Mouse (Mus musculus) C2C12 (cell line): Measurements from ENCODE around the gene Susd1. TPM values are rescaled to one million over a fixed set of nuclear protein-coding genes. Genes with fewer than 3 reads are reported as not detected.
A peak's percentile ranks its signal among the peaks of the same experiment; 100 is the strongest.

Experiments used
- H3K27me3 ChIP-seq: one replicate; pipeline ENCODE4 v1.6.1; 2011; ENCODE audit not compliant: control insufficient read depth, insufficient read depth, insufficient read length
- H3K36me3 ChIP-seq: one replicate; pipeline ENCODE4 v1.6.1; 2011; ENCODE audit not compliant: control insufficient read depth, insufficient read depth
- H3K4me3 ChIP-seq: one replicate; pipeline ENCODE4 v1.5.1; 2011; ENCODE audit warnings: mild to moderate bottlenecking, control low read depth; ENCODE audit not compliant: poor library complexity, insufficient read depth, severe bottlenecking
- H3K79me2 ChIP-seq: one replicate; pipeline ENCODE4 v1.6.1; 2011; ENCODE audit not compliant: control insufficient read depth, insufficient read depth
- H3K79me3 ChIP-seq: one replicate; pipeline ENCODE4 v1.6.1; 2011; ENCODE audit warnings: low read depth, control low read depth
- H3ac ChIP-seq: one replicate; pipeline ENCODE3; 2011; ENCODE audit warnings: low read depth; ENCODE audit not compliant: control insufficient read depth, insufficient read length
- CEBPB ChIP-seq: IDR thresholded peaks from one replicate; pipeline ENCODE4 v1.6.1; 2011; ENCODE audit warnings: low read depth, mild to moderate bottlenecking, control low read depth, moderate library complexity
- CTCF ChIP-seq: IDR thresholded peaks from one replicate; pipeline ENCODE4 v1.5.1; 2011; ENCODE audit not compliant: control insufficient read depth, insufficient read depth, insufficient read length
- FOSL1 ChIP-seq: IDR thresholded peaks from one replicate; pipeline ENCODE4 v1.8.0; 2011; ENCODE audit warnings: mild to moderate bottlenecking, low read length; ENCODE audit not compliant: poor library complexity, insufficient read depth, severe bottlenecking
- MAX ChIP-seq: IDR thresholded peaks from one replicate; pipeline ENCODE4 v1.6.1; 2011; ENCODE audit warnings: mild to moderate bottlenecking, control low read depth
- MYOD1 ChIP-seq: IDR thresholded peaks from one replicate; pipeline ENCODE4 v1.6.1; 2011; ENCODE audit warnings: low read depth; ENCODE audit not compliant: control insufficient read depth, insufficient read length
- MYOG ChIP-seq: IDR thresholded peaks from one replicate; pipeline ENCODE4 v1.6.1; 2011; ENCODE audit not compliant: control insufficient read depth, insufficient read length; ENCODE audit errors: extremely low read depth
- USF1 ChIP-seq: IDR thresholded peaks from one replicate; pipeline ENCODE4 v1.6.1; 2011; ENCODE audit warnings: low read depth, mild to moderate bottlenecking, control low read depth, moderate library complexity
- polyA plus RNA-seq: library from polyadenylated mRNA; unstranded; fragments of >200 nt; fragmentation: generic; extraction: Trizol; gene quantifications from one replicate; pipeline ENCODE4 v1.2.1, GENCODE M21; 2012; ENCODE audit warnings: missing spikeins

The Susd1 gene
- polyA plus RNA-seq, 1 experiment: 1.5 TPM

DNA sequence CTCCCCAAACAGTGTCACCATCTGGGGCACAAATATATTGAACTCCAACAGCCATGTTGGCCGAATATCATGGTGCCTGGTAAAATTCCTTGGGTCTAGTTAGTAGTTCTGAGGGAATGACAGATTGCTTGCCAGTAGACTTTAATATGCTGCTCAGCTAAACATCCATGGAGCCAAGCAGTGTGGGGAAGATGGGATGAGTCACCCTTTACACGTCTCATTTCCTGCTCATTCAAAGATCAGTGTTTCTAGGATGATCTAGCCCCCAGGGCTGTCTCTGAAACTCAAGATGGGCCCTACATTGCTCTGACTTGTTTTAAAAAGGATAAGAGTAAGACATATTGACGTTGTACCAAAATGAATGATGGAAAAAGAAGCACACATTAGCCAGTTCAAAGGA is 15.6 kb upstream of the Susd1 start:
- Histone ChIP-seq H3K27me3 (no peaks in the 10 kb centered on the region), H3K79me3 (no peaks in the 10 kb centered on the region), H3K4me3 (no peak overlapping the region), H3K36me3 (no peaks in the 10 kb centered on the region), H3K79me2 (no peaks in the 10 kb centered on the region), H3ac (no peak overlapping the region)
- TF ChIP-seq MYOD1 (no peak), FOSL1 (peak; percentile 38)

DNA sequence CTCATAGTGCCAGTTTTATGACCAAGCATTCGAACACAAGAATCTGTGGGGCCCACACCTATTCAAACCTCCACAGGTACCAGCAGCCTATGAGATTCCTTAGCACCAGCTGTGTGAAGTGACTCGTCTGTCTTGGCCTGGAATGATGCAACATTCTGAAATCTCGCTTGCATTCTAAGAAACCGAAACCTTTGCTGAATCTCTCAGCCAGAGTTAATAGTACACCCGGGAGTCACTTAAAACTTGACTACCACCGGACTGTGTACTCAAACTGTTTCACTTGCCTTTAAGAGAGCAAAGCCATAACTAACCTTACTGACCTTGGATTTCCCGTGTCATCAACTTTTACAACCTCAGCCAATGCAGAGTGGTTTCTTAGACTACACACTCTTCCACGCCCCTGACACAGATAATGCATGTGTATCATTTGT is 14.1 kb upstream of the Susd1 start:
- Histone ChIP-seq H3K27me3 (no peaks in the 10 kb centered on the region), H3ac (no peak overlapping the region), H3K79me3 (no peaks in the 10 kb centered on the region), H3K36me3 (no peaks in the 10 kb centered on the region), H3K4me3 (no peak overlapping the region), H3K79me2 (no peaks in the 10 kb centered on the region)
- TF ChIP-seq CEBPB (peak; percentile 75), FOSL1 (no peak)

DNA sequence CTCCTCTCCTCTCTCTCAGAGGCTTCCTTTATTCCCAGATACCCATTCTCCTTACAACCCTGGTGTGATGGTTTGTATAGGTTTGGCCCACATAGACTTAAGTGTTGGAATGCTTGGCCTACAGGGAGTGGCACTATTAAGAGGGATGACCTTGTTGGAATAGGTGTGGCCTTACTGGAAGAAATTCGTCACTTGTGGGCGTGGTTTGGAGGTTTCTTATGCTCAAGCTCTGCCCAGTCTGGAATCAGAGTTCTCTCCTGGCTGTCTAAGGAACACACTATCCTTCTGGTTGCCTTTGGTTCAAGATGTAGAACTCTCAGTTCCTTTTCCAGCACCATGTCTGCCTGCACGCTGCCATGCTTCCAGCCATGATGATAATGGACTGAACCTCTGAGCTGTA is 12.5 kb upstream of the Susd1 start:
- H3ac ChIP-seq: no peak overlapping the region
- no peaks in the 10 kb centered on the region for H3K36me3 ChIP-seq
- H3K4me3 ChIP-seq: no peak overlapping the region
- no peaks in the 10 kb centered on the region for H3K27me3 ChIP-seq
- TF ChIP-seq MAX: no peak
- TF ChIP-seq CTCF: no peak
- no peak for TF ChIP-seq CEBPB
- TF ChIP-seq FOSL1: no peak
- no peak for TF ChIP-seq USF1
- no peak for TF ChIP-seq MYOG
- no peak for TF ChIP-seq MYOD1
- no peaks in the 10 kb centered on the region for H3K79me2 ChIP-seq
- no peaks in the 10 kb centered on the region for H3K79me3 ChIP-seq

DNA sequence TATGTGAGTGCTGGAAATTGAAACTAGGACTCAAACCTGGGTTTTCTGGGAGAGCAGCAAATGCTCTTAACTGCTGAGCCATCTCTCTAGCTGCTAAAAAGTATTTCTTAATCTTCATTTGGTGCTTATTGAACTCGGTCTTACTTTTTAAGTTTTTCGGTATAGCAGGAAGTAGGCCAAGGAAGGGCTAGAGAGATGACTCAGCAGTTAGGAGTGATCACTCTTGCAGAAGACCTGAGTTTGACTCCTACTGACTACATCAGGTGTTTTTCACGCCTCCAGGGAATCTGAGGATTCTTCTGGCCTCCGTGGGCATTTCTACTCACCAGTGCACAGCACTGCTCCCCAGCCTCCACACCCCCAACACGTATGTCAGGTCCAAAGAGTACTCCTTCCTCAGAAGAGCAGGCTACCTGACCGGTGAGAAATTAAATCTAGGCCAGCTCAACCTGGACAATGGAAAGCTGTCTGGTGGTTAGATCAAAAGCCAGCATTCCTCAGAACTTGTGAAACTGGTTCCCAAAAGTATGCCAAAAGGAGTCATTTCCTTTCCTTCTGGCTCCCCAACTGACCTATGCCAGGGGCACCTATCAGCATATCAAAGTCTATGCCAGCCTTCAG is 11.9 kb upstream of the Susd1 start:
- TF ChIP-seq MYOG (no peak), MAX (no peak), FOSL1 (no peak), MYOD1 (no peak), CTCF (no peak), USF1 (no peak), CEBPB (no peak)
- Histone ChIP-seq H3K79me3 (no peaks in the 10 kb centered on the region), H3K79me2 (no peaks in the 10 kb centered on the region), H3K27me3 (no peaks in the 10 kb centered on the region), H3K36me3 (no peaks in the 10 kb centered on the region), H3ac (no peak overlapping the region), H3K4me3 (no peak overlapping the region)

DNA sequence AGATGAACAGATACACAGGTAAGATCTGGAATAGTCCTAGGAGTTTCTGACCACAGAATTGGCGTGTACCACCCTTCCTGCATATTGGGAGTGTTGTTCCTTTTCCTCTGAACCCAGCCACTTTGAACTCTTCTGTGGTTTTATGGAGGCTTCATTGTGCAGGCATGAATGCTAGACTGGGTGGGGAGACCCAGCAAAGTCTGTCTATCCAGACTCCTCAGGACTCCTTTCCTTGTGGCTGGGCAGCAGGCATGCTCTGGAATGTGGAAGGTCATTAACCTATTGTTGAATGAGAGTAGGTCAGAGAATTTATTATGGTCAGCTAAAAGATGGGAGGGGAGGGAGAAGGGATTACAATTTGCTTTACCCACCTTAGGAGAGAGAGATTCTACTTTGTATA is 8.9 kb upstream of the Susd1 start:
- no peak for TF ChIP-seq CEBPB
- no peak for TF ChIP-seq USF1
- no peak for TF ChIP-seq MYOD1
- TF ChIP-seq FOSL1: no peak
- TF ChIP-seq MYOG: no peak
- TF ChIP-seq MAX: no peak
- TF ChIP-seq CTCF: no peak
- Histone ChIP-seq H3K79me2 (no peaks in the 10 kb centered on the region), H3K79me3 (no peaks in the 10 kb centered on the region), H3K36me3 (no peaks in the 10 kb centered on the region), H3K27me3 (no peaks in the 10 kb centered on the region), H3K4me3 (no peak overlapping the region), H3ac (no peak overlapping the region)

DNA sequence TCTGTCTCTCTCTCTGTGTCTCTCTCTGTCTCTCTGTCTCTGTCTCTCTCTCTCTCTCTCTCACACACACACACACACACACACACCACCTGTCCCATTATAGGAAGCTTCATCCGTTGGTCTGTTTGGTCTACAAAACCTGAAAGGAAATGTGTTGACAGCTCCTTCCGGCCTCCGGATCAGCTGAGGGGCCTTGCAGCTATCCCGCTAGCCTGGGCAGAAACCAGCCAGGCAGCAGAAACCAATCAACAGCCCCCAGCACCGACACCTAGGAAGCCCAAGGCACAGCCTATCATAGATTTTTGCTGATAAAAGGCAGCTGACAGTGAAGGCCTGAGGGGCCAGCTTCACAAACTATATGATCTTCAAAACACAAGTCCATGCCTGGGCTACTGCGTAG is 7.1 kb upstream of the Susd1 start:
- H3K4me3 ChIP-seq: no peak overlapping the region
- TF ChIP-seq MYOG: no peak
- TF ChIP-seq MYOD1: no peak
- no peak overlapping the region for H3ac ChIP-seq
- no peaks in the 10 kb centered on the region for H3K79me2 ChIP-seq
- H3K36me3 ChIP-seq: no peaks in the 10 kb centered on the region
- H3K79me3 ChIP-seq: no peaks in the 10 kb centered on the region
- H3K27me3 ChIP-seq: no peaks in the 10 kb centered on the region
